Mouse (Mus musculus) brain, adult 2 months (tissue): Measurements from ENCODE around the gene Rad21l.

Source experiments
- DNase-seq: peaks from one replicate; pipeline ENCODE4 v3.0.0; 2011; ENCODE audit warnings: low read depth, low spot score

Rad21l gene

DNA sequence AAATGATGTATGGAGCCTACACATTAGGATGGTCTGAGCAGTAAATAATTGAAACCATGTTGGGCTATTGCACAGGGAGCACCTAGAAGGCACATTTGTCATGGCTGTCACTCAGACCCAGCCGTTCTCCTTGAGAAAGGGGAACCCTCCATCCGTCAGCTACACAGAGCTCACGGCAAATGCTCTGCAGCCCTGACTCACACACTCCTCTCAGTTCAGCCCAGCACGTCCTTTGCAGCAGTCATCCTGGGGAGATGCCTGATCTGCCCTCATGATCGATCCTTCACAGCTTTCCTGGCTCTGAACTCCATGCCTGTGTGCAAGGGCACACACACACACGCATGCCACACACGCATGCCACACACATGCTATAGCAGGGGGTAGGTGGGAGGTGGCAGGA lies 39.0 kb downstream of the Rad21l start:
- DNase-seq: peak; percentile 76

DNA sequence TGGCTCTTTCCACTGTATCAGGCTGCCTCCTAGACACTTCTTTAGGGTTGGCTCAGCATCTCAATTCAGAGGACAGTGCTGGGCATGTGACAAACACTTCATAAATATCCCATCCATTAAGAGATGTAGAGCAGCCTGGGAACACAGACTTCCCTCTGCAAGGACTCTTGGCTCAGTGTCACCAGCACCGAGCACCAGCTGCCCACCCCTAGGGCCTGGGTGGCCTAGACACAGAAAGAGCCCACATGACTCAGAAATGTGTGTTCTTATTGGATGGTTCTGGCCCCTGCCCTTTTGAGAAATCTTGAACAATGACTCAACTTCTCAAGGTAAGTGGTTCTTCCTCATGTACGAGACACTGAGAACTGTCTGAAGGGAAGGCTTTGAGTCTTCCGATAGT lies 40.3 kb downstream of the Rad21l start:
- peak; percentile 68 for DNase-seq

DNA sequence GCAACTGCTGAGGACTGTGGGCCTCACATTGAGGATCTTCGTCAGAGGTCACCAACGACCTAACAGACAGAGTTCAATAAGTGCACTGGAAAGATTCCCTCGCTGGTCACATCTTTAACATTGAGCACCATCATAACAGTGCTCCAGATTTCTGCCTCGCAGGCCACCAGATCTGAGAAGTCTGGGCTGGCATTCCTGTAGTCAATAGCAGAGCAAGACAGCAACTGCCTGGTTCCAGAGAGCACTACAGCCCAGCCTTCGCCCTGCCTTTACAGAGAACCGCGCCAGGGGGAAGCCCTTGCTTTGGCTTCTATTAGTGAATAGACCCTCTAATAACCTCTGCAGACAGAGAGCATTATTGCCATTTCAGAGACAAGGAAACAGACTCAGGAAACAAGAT lies 42.0 kb downstream of the Rad21l start:
- DNase-seq: no peak

DNA sequence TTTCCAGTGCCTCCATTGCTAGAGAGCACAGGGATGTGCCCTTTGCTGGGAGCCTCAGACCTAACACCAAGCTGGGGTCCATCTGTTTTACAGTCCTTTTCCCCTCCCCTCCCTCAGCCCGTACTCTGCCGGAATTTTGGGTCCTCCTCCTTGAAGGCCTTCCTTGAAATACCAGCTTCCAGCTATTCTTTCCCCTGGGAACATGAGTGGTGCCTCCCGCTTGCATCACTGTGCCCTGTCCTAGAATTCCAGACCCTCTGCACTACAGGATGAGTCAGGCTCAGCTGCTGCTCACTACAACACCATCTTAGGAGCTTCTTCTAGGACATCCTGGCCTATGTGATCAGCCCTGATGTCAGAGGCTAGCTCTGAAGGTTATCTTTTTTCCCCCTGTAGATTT lies 44.6 kb downstream of the Rad21l start:
- peak; percentile 29 for DNase-seq

- peak; percentile 82 for DNase-seq
These were observed 51.6 kb downstream of the Rad21l start for GRCm38 (mm10) chr2:151616551-151617329.

DNA sequence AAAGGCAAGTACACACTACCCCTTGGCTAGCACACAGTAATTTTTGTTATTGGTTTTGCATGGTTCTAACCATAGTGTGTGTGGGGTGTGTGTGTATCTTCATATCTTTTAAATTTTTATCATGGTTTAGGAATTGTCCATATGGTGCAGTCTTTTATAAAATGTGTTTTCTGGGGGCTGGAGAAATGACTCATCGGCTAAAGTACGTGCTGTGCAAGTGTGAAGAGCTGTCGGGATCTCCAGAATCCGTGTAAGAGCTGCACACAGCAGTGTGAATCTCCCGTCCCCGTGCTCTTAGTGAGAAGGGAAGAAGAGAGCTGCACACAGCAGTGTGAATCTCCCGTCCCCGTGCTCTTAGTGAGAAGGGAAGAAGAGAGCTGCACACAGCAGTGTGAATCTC lies 52.6 kb downstream of the Rad21l start:
- DNase-seq: peak; percentile 92

- DNase-seq: peak; percentile 42
These were observed 58.4 kb downstream of the Rad21l start for GRCm38 (mm10) chr2:151609974-151610373.

DNA sequence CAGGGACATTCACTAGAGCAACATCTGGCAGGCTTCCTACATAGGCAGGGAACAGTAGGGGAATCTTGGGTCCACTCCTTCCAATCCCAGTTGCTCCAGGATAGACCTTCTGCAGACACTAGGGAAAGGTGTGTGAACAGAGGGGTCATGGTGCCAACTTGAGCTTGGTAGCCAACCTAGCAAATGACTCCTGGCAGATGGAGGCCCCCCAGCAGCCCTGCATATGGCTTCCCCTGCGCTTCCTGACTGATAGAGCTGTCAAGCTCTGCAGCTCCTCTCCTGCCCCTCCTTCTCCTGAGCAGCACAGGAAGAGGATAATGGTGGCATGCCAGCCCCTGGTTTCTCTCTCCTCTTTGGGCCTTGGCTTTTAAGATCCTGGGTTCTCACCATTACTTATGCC lies 59.9 kb downstream of the Rad21l start:
- DNase-seq: peak; percentile 91

- peak; percentile 95 for DNase-seq
These were observed 62.8 kb downstream of the Rad21l start for GRCm38 (mm10) chr2:151605437-151605987.

DNA sequence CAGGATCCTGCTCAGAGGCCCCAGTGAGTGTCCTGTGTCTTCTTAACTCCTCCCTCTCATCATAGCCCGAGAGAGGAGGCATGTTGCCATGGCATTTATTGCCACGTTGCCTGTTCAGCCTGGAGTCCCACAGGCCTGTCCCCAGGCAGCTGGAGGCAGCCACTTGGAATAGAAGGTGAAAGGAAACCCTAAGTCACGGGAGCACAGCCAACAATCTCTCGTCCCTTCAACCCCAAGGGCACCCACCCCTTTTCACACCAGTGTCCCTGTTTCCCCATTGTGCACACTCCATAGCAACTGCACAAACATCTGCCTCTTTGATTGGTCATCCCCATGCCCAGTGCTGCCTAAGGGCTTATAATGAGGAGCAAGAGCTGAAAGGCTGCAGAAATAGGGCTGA lies 64.7 kb downstream of the Rad21l start:
- DNase-seq: peak; percentile 57

DNA sequence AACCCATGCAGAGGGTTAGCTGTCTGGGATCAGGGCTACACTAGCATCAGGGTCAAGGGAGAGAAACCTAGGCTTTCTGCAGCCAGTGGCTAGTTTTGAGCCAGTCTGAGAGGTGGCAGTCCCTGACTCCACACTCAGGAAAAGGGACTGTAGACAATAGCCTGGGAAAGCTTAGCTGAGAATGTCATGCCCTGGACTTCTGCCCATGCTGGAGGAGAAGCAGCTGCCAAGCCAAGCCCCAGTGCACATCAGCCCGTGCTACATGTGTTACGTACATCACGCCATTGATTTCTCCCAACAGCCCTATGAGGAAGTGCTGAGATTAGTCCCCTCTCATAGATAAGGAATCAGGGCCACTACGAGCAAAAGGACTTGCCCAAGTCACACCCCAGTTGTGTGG lies 66.2 kb downstream of the Rad21l start:
- DNase-seq: peak; percentile 59

GRCm38 (mm10) chr2:151598068-151598467 lies 70.3 kb downstream of the Rad21l start:
- DNase-seq: peak; percentile 83
